Mouse (Mus musculus) macrophage (primary cell): ENCODE data around the gene Ddx5. TPM values are rescaled to one million over a fixed set of nuclear protein-coding genes. Genes with fewer than 3 reads are reported as not detected.

ENCODE experiments used
- H3K27ac ChIP-seq: fragments of 350-480 bp; formaldehyde crosslinking; 2 replicates; pipeline ENCODE4 v1.9.0; 2021
- H3K36me3 ChIP-seq: fragments of 350-480 bp; formaldehyde crosslinking; 2 replicates; pipeline ENCODE4 v1.9.0; 2021; ENCODE audit errors: inconsistent target
- H3K4me3 ChIP-seq: fragments of 350-480 bp; formaldehyde crosslinking; 2 replicates; pipeline ENCODE4 v1.9.0; 2021; ENCODE audit errors: inconsistent target
- H3K79me2 ChIP-seq: fragments of 350-480 bp; formaldehyde crosslinking; 2 replicates; pipeline ENCODE4 v1.9.0; 2021; ENCODE audit errors: inconsistent target
- whole genome bisulfite sequencing: methylation state at CpG from one replicate; pipeline ENCODE4 v1.1.7; 2026; ENCODE audit warnings: inconsistent platforms; ENCODE audit not compliant: missing documents; 5-methylcytosine and 5-hydroxymethylcytosine counted together
- polyA plus RNA-seq: library from polyadenylated mRNA; stranded (reverse); fragments of 250-400 nt; gene quantifications from 3 replicates; pipeline ENCODE4 v1.2.4, GENCODE M21; 2018; ENCODE audit warnings: inconsistent platforms
- total RNA-seq, 78 experiments: library from RNA; depleted of rRNA; stranded (reverse); fragments of 250-400 nt; gene quantifications; 1 replicate in 9 of 78; 2 replicates in 24 of 78; 3 replicates in 43 of 78; 4 replicates in 2 of 78; pipeline ENCODE4 v1.2.4; 2018; ENCODE audit warnings: inconsistent platforms in 56 of 78

Ddx5 gene
- total RNA-seq (2018; cell fraction: chromatin; rRNA removed): 1,000 to 10,000 TPM; 1,977 to 3,563 (median 2,658) TPM
- 100 to 1,000 TPM; 341 to 915 (median 562) TPM for total RNA-seq (2018; cell fraction: cytosol; rRNA removed)
- 1,000 to 10,000 TPM; 1,291 to 2,429 (median 1,755) TPM for total RNA-seq (2018; cell fraction: nucleus; rRNA removed)
- polyA plus RNA-seq: 399 to 726 TPM (median 627 TPM) in 3 replicates

DNA sequence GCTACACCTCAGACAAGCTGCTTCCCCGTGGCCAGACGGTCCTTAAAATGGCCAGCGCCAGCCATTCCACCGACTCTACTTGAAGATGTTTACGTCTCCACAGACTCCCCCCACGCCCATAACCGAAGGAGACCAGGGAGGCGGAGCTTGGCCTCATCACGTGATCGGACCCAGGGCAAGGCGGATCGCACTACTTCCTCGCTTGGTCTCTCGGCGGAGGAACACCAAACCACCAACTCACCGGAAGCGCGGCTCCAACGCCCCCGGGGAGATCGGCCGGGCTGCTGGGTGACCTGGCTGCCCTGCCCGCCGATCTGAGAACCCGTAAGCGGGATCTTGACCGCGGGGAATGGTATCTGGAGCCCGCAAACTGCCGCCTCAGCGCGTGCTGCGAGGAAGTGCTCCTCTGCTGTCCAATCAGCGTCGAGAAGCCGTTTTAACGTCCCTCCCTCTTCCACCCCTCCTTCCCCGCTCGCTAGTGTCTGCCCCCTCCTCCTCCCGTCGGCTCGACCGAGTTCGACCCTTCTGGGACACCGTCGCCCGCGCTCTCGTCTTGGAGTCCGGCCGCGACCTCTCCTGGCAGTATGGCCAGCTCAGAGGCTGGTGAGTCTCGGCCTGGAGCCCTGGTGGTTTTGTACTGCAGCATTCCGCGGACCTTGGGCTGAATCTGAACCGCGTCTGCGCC lies at the start of gene Ddx5, which contains the start of gene Cep95:
Ddx5 (minus strand) TSS at position 411 of the 685 bp plus-strand sequence.
Cep95 (plus strand) TSS at position 478 of the 685 bp plus-strand sequence.
- WGBS: under 1% methylated on average over 58 of the region's 58 CpGs
- peak within 1 kb of the TSS; percentile 93 for H3K4me3 ChIP-seq
- peaks cover 76% of the 10 kb centered on the region for H3K79me2 ChIP-seq
- H3K27ac ChIP-seq: peak within 1 kb of the TSS; percentile 91
- H3K36me3 ChIP-seq: peaks cover 32% of the 10 kb centered on the region

DNA sequence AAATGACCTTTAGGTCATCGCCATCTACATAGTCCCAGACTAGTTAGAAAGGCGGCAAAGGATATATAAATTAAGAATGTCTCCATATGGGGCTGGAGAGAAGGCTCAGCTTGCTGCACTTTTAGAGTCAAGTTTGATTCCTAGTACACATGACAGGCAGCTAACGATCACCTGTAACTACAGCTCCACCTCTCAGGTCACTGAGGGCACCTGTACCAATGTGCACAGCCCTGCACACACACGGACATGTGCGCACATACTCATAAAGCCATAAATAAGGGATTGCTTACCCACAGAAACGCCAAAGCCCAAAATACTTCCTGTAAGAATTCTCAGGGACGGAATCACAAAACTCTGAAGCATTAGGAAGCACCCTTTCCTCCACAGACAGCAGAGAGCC lies 39.1 kb upstream of the Ddx5 start:
- Histone ChIP-seq H3K4me3 (no peak overlapping the region), H3K27ac (no peak overlapping the region), H3K36me3 (peaks cover 32% of the 10 kb centered on the region; the same call in 1 of the 2 replicates), H3K79me2 (no peaks in the 10 kb centered on the region)
- 93% methylated on average over 7 of the region's 7 CpGs for WGBS

DNA sequence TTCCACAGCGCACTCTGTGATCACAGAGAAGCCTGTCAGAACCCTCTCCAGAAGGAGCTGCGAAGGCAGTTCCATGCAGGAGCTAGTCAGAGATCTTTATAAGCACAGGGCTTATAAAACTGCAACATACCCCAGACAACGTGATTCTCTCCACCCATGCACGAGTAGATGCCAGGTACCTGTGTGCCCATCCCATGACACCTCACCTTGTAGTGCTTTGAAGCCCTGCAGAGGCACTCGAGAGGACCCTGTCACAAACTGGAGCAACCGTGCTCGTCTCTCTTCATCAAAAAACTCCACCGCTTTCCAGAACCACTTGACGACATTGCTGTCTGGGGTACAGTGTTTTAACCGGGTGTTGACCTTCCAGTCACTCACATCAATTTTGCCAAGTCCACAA lies 35.4 kb upstream of the Ddx5 start:
- 90% methylated on average over 10 of the region's 10 CpGs for WGBS
- Histone ChIP-seq H3K36me3 (peaks cover 14% of the 10 kb centered on the region; the same call in 1 of the 2 replicates), H3K27ac (peak overlapping the region; percentile 57), H3K79me2 (no peaks in the 10 kb centered on the region), H3K4me3 (no peak overlapping the region)

DNA sequence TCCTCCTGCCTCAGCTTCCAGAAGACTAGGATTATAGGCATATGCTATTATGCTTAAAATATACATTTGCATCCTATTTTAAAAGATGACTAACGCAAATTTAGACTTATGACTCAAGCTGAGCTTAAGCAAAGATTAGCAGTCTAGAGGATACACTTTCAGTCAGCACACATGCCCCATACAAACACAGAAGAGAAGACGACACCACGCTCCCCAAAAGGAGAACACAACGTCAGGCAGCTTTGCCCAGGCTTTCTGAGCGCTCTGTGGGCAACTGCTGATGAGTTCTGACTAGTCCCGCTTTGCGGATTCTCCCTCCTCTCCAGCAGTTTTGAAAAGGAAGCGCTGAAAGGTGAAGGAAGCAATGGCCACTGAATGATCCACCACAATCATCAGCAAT lies 34.8 kb upstream of the Ddx5 start:
- H3K4me3 ChIP-seq: no peak overlapping the region
- H3K27ac ChIP-seq: peak overlapping the region; percentile 57
- WGBS: 77% methylated on average over 8 of the region's 8 CpGs
- H3K36me3 ChIP-seq: peaks cover 12% of the 10 kb centered on the region; the same call in 1 of the 2 replicates
- no peaks in the 10 kb centered on the region for H3K79me2 ChIP-seq

DNA sequence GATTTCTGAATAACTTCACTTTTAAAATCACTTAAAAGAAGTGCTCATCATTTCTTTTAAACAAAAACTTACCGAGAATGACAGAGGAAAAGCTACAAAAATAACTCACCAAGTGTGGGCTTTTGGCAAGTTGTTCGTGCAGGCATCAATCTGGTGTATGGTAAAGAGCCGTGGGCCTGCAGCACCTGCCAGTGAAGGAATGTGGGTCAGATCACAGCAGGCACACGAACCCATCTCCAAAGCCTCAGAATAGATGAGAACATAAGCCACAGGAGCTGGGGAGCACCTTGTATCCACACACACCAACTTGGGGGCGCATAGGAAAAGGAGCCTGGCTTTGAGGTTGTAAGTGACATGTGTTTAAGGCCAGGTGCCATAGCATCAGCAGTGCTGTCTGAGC lies 33.9 kb upstream of the Ddx5 start:
- WGBS: 97% methylated on average over 5 of the region's 5 CpGs
- Histone ChIP-seq H3K27ac (peak overlapping the region; percentile 57), H3K79me2 (no peaks in the 10 kb centered on the region), H3K36me3 (peaks cover 6% of the 10 kb centered on the region; the same call in 1 of the 2 replicates), H3K4me3 (no peak overlapping the region)

DNA sequence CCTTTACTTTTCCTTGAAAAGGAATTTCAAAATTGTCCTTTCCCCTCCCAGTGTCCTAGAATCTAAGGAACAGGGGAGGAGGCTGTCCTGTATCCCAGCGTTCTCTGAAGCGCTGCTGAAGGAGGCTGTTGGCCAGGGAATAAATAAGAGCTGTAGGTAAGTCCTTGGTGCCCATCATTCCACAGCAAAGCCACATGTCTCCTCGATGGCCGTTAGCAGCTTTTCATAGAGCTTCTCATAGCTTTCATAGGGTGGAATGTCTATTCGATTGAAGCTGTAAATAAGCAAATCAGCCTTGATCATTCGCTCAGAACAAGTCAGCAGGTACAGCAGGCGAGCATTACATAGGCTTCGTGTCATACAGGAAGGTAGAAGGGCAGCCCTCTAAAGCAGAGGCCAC lies 33.5 kb upstream of the Ddx5 start:
- Histone ChIP-seq H3K79me2 (no peaks in the 10 kb centered on the region), H3K4me3 (no peak overlapping the region), H3K27ac (peak overlapping the region; percentile 57; the same call in 1 of the 2 replicates), H3K36me3 (peaks cover 5% of the 10 kb centered on the region; the same call in 1 of the 2 replicates)
- 92% methylated on average over 8 of the region's 8 CpGs for WGBS

DNA sequence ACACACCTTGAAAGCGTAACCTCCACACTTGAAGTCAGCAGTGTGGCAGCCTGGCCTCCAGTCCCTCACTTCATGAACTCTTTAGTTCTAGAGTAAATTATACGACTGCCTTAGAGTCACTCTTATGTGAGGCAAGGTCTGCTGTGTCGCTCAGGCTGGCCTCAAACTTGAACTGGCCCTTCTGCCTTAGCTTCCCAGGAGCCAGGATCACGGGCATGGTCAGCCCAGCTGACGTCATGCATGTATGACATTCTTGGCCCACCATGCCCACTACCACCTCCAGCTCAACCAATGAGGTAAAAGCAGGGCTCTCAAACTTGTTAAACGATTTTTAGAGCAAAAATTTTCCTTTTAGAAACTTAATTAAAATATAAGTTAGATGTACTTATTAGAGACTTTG lies 32.4 kb upstream of the Ddx5 start:
- WGBS: 94% methylated on average over 6 of the region's 6 CpGs

DNA sequence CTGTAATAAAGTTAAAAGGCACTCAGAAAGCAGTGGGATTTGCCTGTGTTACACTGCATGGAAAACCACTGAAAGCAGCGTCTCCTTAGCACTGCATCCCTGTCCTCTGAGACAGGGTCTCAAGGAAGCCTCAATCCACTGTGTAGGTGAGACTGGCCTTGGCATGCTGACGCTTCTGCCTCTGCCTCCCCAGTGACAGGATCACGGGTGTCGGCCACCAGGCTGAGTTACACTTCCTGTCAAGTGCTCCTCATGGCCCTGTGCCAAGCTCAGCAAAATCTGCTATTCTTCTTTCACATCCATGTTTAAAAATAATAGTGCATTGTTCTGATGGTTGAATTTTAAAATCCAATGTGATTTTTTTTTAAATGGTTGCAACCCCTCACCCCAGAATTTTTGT lies 32.0 kb upstream of the Ddx5 start:
- Histone ChIP-seq H3K36me3 (peaks cover 19% of the 10 kb centered on the region; the same call in 1 of the 2 replicates), H3K79me2 (no peaks in the 10 kb centered on the region), H3K4me3 (no peak overlapping the region), H3K27ac (peak overlapping the region; percentile 93)
- WGBS: 19% methylated on average over 4 of the region's 4 CpGs

More for the DNA sequence above, 32.4 kb upstream of the Ddx5 start:
- no peak overlapping the region for H3K4me3 ChIP-seq
- H3K27ac ChIP-seq: peak overlapping the region; percentile 93
- H3K36me3 ChIP-seq: peaks cover 15% of the 10 kb centered on the region; the same call in 1 of the 2 replicates
- H3K79me2 ChIP-seq: no peaks in the 10 kb centered on the region

DNA sequence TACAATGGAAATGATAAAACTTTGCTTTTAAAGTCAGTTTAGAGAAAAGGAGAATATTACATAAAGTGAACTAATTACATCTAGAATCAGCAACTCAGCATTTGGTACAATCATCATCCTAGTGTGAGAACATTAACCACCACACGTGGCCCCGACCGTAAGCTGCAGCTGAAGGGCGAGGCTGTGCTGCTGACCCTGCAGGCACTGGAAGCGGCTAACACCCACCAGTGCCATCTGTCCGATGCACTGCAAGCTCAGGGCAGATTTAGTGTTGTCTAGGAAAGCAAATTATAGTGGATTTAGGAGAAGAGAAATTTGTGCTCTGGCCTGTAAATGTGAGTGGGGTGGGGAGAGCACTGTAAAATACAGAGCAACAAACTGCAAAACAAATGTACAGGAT lies 31.3 kb upstream of the Ddx5 start:
- WGBS: 81% methylated on average over 6 of the region's 6 CpGs
- Histone ChIP-seq H3K27ac (peak overlapping the region; percentile 93), H3K4me3 (no peak overlapping the region), H3K36me3 (peaks cover 19% of the 10 kb centered on the region; the same call in 1 of the 2 replicates), H3K79me2 (no peaks in the 10 kb centered on the region)

DNA sequence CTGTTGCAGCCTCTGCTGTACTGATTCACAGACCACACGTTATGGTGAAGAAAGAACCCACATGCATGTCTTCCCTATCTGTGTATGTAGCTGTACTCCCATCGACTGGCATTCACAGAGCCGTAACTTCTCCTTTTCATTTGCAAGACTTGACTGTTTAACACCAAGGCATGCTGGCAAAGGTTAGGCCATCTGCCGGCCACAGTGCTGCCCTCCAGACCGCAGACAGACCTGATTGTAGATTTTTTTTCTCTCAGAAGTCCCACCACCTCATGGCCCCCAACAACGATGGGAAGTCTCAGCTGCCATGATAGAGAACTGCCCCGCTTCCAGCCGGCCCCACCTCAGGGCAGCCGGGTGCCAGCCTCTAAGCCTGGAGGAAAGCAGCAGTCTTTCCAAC lies 30.6 kb upstream of the Ddx5 start:
- 30% methylated on average over 9 of the region's 9 CpGs for WGBS
- H3K27ac ChIP-seq: peak overlapping the region; percentile 93

DNA sequence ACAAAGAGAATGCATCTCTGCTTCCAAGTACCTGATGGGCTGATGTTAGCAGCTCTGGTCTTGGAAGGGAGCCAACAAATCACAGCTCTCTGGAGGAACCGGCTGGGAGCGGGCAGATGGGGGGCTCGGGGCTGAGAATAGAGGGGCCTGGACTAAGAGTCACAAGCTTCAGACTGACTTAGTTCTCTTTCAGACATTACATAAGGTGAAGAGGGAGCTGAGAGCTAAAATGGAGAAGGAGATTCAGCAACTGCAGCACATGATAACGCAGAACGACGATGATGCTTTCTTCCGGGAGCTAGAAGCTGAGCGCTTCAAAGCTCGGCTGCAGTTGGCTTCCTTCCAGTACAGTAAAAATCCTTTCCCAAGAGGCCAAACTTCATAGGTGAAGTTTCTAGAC lies 29.4 kb upstream of the Ddx5 start:
- 74% methylated on average over 9 of the region's 9 CpGs for whole genome bisulfite sequencing
- no peak overlapping the region for H3K4me3 ChIP-seq
- peaks cover 20% of the 10 kb centered on the region; the same call in 1 of the 2 replicates for H3K36me3 ChIP-seq
- no peaks in the 10 kb centered on the region for H3K79me2 ChIP-seq
- H3K27ac ChIP-seq: peak overlapping the region; percentile 93

More for the DNA sequence above, 30.6 kb upstream of the Ddx5 start:
- Histone ChIP-seq H3K4me3 (no peak overlapping the region), H3K36me3 (peaks cover 16% of the 10 kb centered on the region; the same call in 1 of the 2 replicates), H3K79me2 (no peaks in the 10 kb centered on the region)

DNA sequence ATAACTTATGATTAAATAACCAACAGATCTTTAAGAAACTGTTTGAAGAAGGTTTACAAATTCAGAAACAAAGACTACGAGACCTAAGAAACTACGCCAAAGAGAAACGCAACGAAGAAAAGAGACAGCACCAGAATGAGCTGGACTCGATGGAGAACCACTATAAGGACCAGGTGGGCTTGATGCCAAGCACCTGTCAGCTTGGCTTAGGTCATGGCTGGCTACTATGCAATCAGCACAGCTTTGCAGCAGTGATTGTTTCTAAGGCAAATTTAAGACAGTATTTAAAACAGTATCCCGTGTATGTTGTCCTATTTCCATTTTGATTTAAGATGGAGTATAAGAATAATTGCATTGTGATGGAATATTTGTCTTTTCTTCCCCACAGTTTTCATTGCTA lies 28.8 kb upstream of the Ddx5 start:
- Histone ChIP-seq H3K27ac (no peak overlapping the region), H3K79me2 (no peaks in the 10 kb centered on the region), H3K4me3 (no peak overlapping the region), H3K36me3 (peaks cover 20% of the 10 kb centered on the region; the same call in 1 of the 2 replicates)
- 94% methylated on average over 6 of the region's 6 CpGs for WGBS

DNA sequence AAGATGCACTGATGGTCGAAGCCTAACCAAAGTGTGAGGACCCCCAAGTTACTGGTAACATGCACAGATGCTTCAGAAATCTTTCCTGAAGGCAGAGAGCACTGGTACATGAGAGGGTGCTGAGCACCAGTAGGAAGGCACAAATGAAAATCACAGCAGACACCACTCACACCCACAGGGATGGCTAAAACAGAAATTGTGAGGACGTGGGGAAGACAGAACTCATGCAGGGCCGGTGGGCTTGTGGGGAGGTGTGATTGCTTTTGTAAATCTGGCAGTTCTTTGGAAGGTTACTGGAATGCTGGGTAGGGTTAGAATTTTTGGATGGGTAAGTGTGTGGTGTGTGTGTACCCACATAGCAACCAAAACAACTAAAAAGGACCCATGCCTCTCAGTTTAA lies 28.2 kb upstream of the Ddx5 start:
- Histone ChIP-seq H3K79me2 (no peaks in the 10 kb centered on the region), H3K36me3 (peaks cover 26% of the 10 kb centered on the region; the same call in 1 of the 2 replicates), H3K4me3 (no peak overlapping the region), H3K27ac (no peak overlapping the region)
- 91% methylated on average over 3 of the region's 3 CpGs for WGBS

DNA sequence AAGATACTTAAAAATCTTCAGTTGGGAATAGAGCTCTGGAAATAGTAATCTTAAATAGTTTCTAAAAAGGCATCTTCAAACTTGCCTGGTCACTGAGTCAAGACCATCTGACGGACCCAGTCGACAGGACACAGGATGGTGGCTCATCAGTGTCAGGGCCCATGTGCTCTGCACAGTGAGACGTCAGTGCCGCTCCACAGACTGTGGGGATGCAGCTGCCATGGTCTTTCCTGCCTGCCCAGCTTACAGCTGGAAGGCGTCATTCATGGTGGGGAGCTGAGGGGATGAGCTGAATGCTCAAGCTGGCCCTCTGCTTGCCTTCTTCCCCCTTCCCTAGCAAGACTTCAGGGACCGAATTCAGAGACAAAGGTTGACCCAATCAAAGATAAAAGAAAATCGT lies 27.3 kb upstream of the Ddx5 start:
- WGBS: 93% methylated on average over 7 of the region's 7 CpGs
- Histone ChIP-seq H3K79me2 (no peaks in the 10 kb centered on the region), H3K36me3 (peaks cover 34% of the 10 kb centered on the region; the same call in 1 of the 2 replicates), H3K4me3 (no peak overlapping the region), H3K27ac (no peak overlapping the region)

DNA sequence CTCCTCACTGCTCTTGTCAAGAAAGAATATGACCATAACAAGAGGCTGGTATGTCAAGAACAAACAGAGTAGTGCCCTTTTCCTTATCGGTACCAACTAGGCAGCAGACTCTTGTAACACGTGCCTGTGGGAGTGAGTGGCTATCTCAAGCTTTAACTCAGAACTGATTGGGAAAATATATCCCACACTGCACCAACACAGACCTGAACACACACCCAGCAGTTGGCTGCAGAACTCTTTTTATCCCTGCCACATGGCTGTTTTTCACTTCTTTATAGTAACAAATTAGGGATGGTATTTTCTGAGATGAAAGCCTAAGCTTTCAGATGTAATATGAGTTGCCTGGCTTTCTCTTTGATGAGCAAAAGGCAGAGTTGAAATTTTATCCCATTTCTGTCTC lies 26.8 kb upstream of the Ddx5 start:
- Histone ChIP-seq H3K4me3 (no peak overlapping the region), H3K79me2 (no peaks in the 10 kb centered on the region), H3K27ac (no peak overlapping the region), H3K36me3 (peaks cover 39% of the 10 kb centered on the region; the same call in 1 of the 2 replicates)
- 97% methylated on average over 2 of the region's 2 CpGs for WGBS
